Mouse (Mus musculus) CD4-positive helper T cell, adult 2 months (primary cell): Measurements from ENCODE around the gene Uba3.

Source experiments
- DNase-seq: peaks from one replicate; pipeline ENCODE4 v3.0.0-alpha.2; 2012; ENCODE audit warnings: low read depth, missing footprints, low spot score

Uba3 gene

DNA sequence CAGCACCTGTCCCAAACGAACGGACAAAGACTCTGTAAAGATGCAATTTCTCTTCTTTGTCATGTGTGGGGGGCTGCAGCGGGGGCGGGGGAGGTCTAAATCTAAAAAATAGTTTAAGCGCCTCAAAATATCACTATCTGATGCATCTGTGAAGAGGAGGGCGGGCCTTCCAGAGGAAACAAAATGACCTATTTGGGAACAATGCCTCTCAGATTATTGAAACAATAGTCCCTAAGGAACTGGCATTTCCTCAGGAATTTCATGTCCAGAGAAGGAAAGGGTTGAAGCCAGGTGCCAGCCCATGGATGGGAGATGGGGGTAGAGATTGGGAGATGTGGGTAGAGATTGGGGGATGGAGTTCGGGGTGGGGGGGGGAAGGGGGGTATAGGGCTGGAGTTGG lies 63.6 kb downstream of the Uba3 start:
- DNase-seq = no peak
